Mouse (Mus musculus) stomach, postnatal 0 days (tissue): Measurements from ENCODE around the gene Rtca. TPM values are rescaled to one million over a fixed set of nuclear protein-coding genes. Genes with fewer than 3 reads are reported as not detected.
A peak's percentile ranks its signal among the peaks of the same experiment; 100 is the strongest.

ENCODE experiments used
- ATAC-seq: fragments of 200-750 bp; cut with Nextera tagmentation; 2 replicates; pipeline ENCODE4 v1.8.0; 2017; ENCODE audit not compliant: low FRiP score, low TSS enrichment
- DNase-seq: peaks from one replicate; pipeline ENCODE4 v3.0.0-alpha.2; 2016; ENCODE audit warnings: low spot score
- H3K27ac ChIP-seq: fragments of 300-500 bp; sonication (generic); replicated peaks from 2 replicates; pipeline ENCODE4 v1.5.1; 2014; ENCODE audit warnings: mild to moderate bottlenecking, control low read depth
- H3K27me3 ChIP-seq: fragments of 300-500 bp; sonication (generic); 2 replicates; pipeline ENCODE4 v1.6.1; 2014; ENCODE audit warnings: low read length; ENCODE audit not compliant: control insufficient read depth, insufficient read depth
- H3K36me3 ChIP-seq: fragments of 300-500 bp; sonication (generic); 2 replicates; pipeline ENCODE4 v1.6.1; 2014; ENCODE audit warnings: low read length, mixed read lengths; ENCODE audit not compliant: control insufficient read depth, insufficient read depth
- H3K4me1 ChIP-seq: fragments of 300-500 bp; sonication (generic); replicated peaks from 2 replicates; pipeline ENCODE4 v1.6.1; 2014; ENCODE audit warnings: antibody characterized with exemption; ENCODE audit not compliant: control insufficient read depth, insufficient read depth
- H3K4me2 ChIP-seq: fragments of 300-500 bp; sonication (generic); replicated peaks from 2 replicates; pipeline ENCODE4 v1.6.1; 2014; ENCODE audit warnings: low read depth, mild to moderate bottlenecking, control low read depth, moderate library complexity
- H3K4me3 ChIP-seq: fragments of 300-500 bp; sonication (generic); 2 replicates; pipeline ENCODE4 v1.5.1; 2014; ENCODE audit warnings: low read depth, low read length, control low read depth
- H3K9ac ChIP-seq: fragments of 300-500 bp; sonication (generic); 2 replicates; pipeline ENCODE4 v1.6.1; 2014; ENCODE audit warnings: mild to moderate bottlenecking, low read length, control low read depth, mixed read lengths
- H3K9me3 ChIP-seq: fragments of 300-500 bp; sonication (generic); 2 replicates; pipeline ENCODE4 v1.6.1; 2016; ENCODE audit warnings: low read length; ENCODE audit not compliant: control insufficient read depth
- CTCF ChIP-seq: IDR thresholded peaks from 2 replicates; pipeline ENCODE4 v1.5.1; 2016; ENCODE audit warnings: antibody characterized with exemption, low read depth, mild to moderate bottlenecking, moderate library complexity
- EP300 ChIP-seq: optimal IDR thresholded peaks from 2 replicates; pipeline ENCODE3; 2016; ENCODE audit warnings: antibody characterized with exemption
- WGBS: fragments of 180-500 bp; shearing (Covaris S2); extraction: QIAGEN DNeasy Blood & Tissue Kit; methylation state at CpG from one replicate; pipeline ENCODE4 v1.1.7; 2014; 5-methylcytosine and 5-hydroxymethylcytosine counted together
- polyA plus RNA-seq: library from polyadenylated mRNA; unstranded; fragments of >200 nt; fragmentation: Nextera tagmentation; extraction: Ambion mirVana; gene quantifications from 2 replicates; pipeline ENCODE4 v1.2.1, GENCODE M21; 2015

Rtca gene
- polyA plus RNA-seq, 1 experiment from 2014 or later, result 42.9 TPM

DNA sequence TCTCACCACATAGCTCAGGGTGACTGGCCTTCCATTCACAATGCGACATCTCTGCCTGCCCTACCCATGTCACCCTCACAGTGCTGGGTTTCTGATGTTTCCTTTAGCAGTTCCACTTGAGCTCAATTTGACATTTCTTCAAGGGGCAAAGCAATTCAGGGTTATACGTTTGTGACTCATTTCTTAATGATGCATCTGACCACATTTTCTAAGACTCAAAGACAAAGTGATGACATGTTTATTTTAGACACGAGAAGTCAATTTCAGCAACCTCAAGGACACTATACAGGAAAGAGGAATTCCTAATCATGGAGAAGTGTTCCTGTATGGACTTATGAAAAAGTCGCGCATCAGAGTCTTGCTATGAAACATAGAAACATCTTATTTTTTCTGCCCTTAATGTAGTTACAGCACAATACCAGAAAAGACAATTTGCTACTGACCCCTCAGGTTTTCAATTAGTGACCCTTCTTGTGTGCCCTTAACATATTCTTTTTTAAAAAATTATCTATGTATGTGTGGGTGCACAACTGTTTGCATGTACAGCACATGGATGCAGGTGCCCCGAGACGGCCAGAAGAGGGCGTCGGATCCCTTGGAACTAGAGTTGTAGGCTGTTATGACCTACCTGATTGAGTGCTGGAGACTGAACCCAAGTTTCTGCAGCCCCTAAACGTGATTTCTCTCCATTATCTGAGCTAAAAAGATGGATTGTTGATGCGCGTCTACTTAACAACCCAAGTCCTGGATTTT is 4.3 kb upstream of the Rtca start:
- peak; percentile 57 for TF ChIP-seq CTCF
- TF ChIP-seq EP300, result no peak
- Histone ChIP-seq H3K27me3 (no peaks in the 10 kb centered on the region), H3K4me3 (peak overlapping the region; percentile 66), H3K9ac (no peak overlapping the region), H3K9me3 (no peaks in the 10 kb centered on the region), H3K4me1 (peaks cover 4% of the 10 kb centered on the region; the same call in 1 of the 2 replicates), H3K36me3 (no peaks in the 10 kb centered on the region), H3K4me2 (peak overlapping the region; percentile 73), H3K27ac (no peak overlapping the region)
- ATAC-seq (peak; percentile 33; the same call in 1 of the 2 replicates), DNase-seq (no peak)
- WGBS, result 35% methylated on average over 12 of the region's 12 CpGs

DNA sequence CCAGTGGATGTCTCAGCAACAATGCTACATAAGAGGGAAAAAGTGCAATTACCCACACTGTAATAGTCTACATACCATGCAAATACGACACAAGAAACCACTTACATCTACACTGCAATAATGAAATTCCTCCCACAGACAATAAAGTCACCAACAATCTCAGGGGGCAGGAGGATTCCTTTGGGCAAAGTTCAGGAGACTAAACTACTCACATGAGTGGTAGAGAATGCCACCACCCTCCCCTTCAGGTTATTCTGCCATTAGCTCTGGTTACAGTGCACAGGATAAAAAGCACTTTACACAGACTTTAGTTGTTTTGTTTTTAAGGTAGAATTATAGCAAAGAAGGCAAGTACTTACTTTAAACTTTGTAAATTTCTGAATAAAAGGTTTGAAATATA is 12.3 kb downstream of the Rtca start:
- 86% methylated on average over 1 of the region's 1 CpGs for WGBS
- no peak for ATAC-seq
- Histone ChIP-seq H3K4me1 (no peaks in the 10 kb centered on the region), H3K9me3 (no peaks in the 10 kb centered on the region), H3K36me3 (peaks cover 22% of the 10 kb centered on the region), H3K4me3 (no peak overlapping the region), H3K9ac (no peak overlapping the region), H3K27me3 (no peaks in the 10 kb centered on the region), H3K4me2 (no peak overlapping the region), H3K27ac (no peak overlapping the region)
- DNase-seq, result no peak
- TF ChIP-seq CTCF (no peak), EP300 (no peak)

DNA sequence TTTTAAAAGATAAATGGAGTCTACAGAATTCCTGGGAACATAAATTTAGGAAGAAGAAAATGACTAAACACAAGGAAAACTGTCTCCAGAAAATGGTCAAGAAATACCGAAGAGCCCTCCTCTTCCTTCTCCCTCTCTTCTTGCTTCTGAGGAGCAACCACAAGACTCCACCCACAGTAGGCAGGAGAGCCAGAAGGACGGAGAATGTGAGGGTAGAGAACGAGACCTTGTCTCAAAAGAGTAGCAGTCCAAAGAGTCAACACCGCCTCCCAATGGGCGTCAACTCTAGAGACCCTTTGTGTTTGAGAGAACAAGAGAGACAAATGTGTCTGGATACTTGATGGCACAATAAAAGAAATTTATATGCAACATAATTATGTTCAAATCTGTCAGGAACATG is 14.3 kb downstream of the Rtca start:
- Histone ChIP-seq H3K27ac (no peak overlapping the region), H3K36me3 (peaks cover 25% of the 10 kb centered on the region), H3K4me1 (no peaks in the 10 kb centered on the region), H3K9ac (no peak overlapping the region), H3K4me2 (no peak overlapping the region), H3K27me3 (no peaks in the 10 kb centered on the region), H3K4me3 (no peak overlapping the region), H3K9me3 (no peaks in the 10 kb centered on the region)
- 58% methylated on average over 5 of the region's 5 CpGs for WGBS
- DNase-seq (no peak), ATAC-seq (no peak)
- TF ChIP-seq EP300, result no peak
- no peak for TF ChIP-seq CTCF

DNA sequence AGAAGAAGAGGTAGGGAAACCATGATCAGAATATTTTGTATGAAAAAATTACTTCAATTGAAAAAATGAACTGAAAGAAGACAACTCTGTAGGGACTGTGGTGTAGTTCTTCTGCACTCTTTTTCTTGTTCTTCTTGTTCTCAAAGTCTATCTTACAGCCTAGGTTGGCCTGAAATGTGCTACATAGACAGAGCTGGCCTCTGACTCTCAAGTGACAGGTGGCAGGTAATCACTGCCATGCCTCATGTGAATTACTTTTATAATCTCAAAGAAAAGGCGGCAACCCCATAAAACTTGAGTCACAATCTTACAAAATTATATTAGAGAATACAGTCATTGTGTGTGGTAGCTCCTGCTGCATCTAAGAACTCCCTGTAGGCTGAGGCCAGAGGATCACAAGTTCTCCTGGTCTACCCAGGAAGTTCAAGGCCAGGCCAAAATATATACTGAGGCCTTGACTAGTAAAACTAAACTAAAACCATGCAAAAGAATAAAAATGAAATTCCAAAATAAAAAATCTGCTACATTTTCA is 16.0 kb downstream of the Rtca start:
- no peaks in the 10 kb centered on the region for H3K9me3 ChIP-seq

DNA sequence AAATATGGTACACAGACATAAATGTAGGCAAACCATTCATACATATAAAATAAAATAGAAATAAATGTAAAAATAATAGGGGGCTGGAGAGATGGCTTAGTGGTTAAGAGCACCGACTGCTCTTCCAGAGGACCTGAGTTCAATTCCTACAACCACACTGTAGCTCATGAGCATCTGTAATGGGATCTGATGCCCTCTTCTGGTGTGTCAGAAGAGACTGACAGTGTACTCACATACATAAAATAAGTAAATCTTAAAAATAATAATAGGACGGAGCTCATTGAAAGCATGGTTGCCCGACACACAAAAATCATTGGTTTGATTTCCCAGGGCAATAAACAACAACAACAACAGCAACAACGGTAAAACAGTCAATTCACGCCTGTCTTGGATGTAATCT is 17.1 kb downstream of the Rtca start:
- Histone ChIP-seq H3K4me2 (no peak overlapping the region), H3K27me3 (no peaks in the 10 kb centered on the region), H3K9ac (no peak overlapping the region), H3K4me3 (no peak overlapping the region), H3K27ac (no peak overlapping the region), H3K36me3 (peaks cover 15% of the 10 kb centered on the region), H3K9me3 (no peaks in the 10 kb centered on the region), H3K4me1 (no peaks in the 10 kb centered on the region)
- no peak for TF ChIP-seq EP300
- TF ChIP-seq CTCF, result peak; percentile 45
- WGBS, result 88% methylated on average over 5 of the region's 5 CpGs
- DNase-seq, result no peak
- ATAC-seq, result no peak

More for the DNA sequence above, 16.0 kb downstream of the Rtca start:
- TF ChIP-seq CTCF, result no peak
- TF ChIP-seq EP300, result no peak
- H3K9ac ChIP-seq, result no peak overlapping the region
- 86% methylated on average over 1 of the region's 1 CpGs for WGBS
- peaks cover 16% of the 10 kb centered on the region for H3K36me3 ChIP-seq
- H3K4me3 ChIP-seq, result no peak overlapping the region
- DNase-seq, result no peak
- H3K4me2 ChIP-seq, result no peak overlapping the region
- no peaks in the 10 kb centered on the region for H3K4me1 ChIP-seq
- ATAC-seq, result no peak
- H3K27me3 ChIP-seq, result no peaks in the 10 kb centered on the region
- no peak overlapping the region for H3K27ac ChIP-seq

DNA sequence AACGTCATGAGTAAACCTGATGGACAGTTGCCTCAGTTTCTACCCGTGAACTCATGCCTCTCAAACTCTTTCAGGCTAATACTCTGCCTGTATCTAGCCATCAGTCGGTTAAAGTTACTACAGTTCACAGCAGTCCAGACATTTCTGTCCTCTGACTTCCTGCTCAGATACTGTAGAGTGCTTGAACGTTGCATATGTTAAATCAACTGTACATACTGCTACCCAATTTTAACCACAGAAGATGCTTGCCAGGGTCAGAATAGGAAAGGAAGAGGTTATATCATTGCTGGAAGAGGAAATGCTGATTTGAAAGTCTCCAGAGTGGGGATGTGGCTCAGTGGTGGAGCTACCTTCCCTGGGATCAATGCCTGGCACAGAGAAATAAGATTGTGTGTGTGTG is 24.7 kb downstream of the Rtca start:
- no peak overlapping the region for H3K27ac ChIP-seq
- H3K4me1 ChIP-seq, result no peaks in the 10 kb centered on the region
- DNase-seq, result no peak
- no peak for ATAC-seq
- H3K4me2 ChIP-seq, result no peak overlapping the region
- H3K4me3 ChIP-seq, result no peak overlapping the region
- TF ChIP-seq CTCF, result no peak
- TF ChIP-seq EP300, result no peak
- no peaks in the 10 kb centered on the region for H3K9me3 ChIP-seq
- WGBS, result 78% methylated on average over 4 of the region's 4 CpGs
- H3K9ac ChIP-seq, result no peak overlapping the region
- no peaks in the 10 kb centered on the region for H3K36me3 ChIP-seq
- no peaks in the 10 kb centered on the region for H3K27me3 ChIP-seq
